Mouse (Mus musculus) layer of hippocampus, postnatal 36 days (tissue): Measurements from ENCODE around the gene Klk1. TPM values are rescaled to one million over a fixed set of nuclear protein-coding genes. Genes with fewer than 3 reads are reported as not detected.
"Not testable (repeated sequence)": the region's sequence is repeated elsewhere in the genome, so short reads cannot be mapped to it uniquely, and the experiment has no call there.

ENCODE experiments used
- DNase-seq, 2 experiments: peaks; one replicate each; pipeline ENCODE4 v3.0.0; 2022
- total RNA-seq, 2 experiments: library from RNA; stranded (reverse); gene quantifications; 2 replicates each; pipeline ENCODE4 v1.2.3; 2021

Gene Klk1
- total RNA-seq, result not detected

- no peak for DNase-seq
Observed at GRCm38 (mm10) chr7:44225076-44225475, at the start of gene Klk1. TSS of gene Klk1 (plus strand) at chr7:44225360.

GRCm38 (mm10) chr7:44179299-44180045 is 45.7 kb upstream of the Klk1 start:
- no peak for DNase-seq

- DNase-seq, result not testable (repeated sequence)
Observed at GRCm38 (mm10) chr7:44186516-44186915, 38.6 kb upstream of the Klk1 start.

- not testable (repeated sequence) for DNase-seq
Observed at GRCm38 (mm10) chr7:44187936-44188335, 37.2 kb upstream of the Klk1 start, which contains the start of gene Klk1b24. TSS of gene Klk1b24 (plus strand) at chr7:44188236.

- DNase-seq, result not testable (repeated sequence)
Observed at GRCm38 (mm10) chr7:44193466-44193865, 31.7 kb upstream of the Klk1 start.

- no peak for DNase-seq
Observed at GRCm38 (mm10) chr7:44197891-44198290, 27.3 kb upstream of the Klk1 start, which contains the start of gene Klk1b3. TSS of gene Klk1b3 (plus strand) at chr7:44198191.

- not testable (repeated sequence) for DNase-seq
Observed at GRCm38 (mm10) chr7:44207135-44207534, 18.0 kb upstream of the Klk1 start, which contains the start of gene Klk1b4. TSS of gene Klk1b4 (plus strand) at chr7:44207435.

- no peak for DNase-seq
Observed at GRCm38 (mm10) chr7:44208307-44208706, 16.9 kb upstream of the Klk1 start.

- no peak for DNase-seq
Observed at GRCm38 (mm10) chr7:44215645-44216044, 9.5 kb upstream of the Klk1 start, which contains the start of gene Klk1b5. TSS of gene Klk1b5 (plus strand) at chr7:44215945.

- DNase-seq, result not testable (repeated sequence)
Observed at GRCm38 (mm10) chr7:44221601-44222000, 3.6 kb upstream of the Klk1 start.

- not testable (repeated sequence) for DNase-seq
Observed at GRCm38 (mm10) chr7:44222335-44222734, 2.8 kb upstream of the Klk1 start.

GRCm38 (mm10) chr7:44235909-44236308 is 10.7 kb downstream of the Klk1 start, which contains the start of gene Gm36864:
TSS of gene Gm36864 (plus strand) at chr7:44236177.
- no peak for DNase-seq

GRCm38 (mm10) chr7:44239913-44240312 is 14.8 kb downstream of the Klk1 start:
- no peak for DNase-seq

GRCm38 (mm10) chr7:44240712-44241111 is 15.6 kb downstream of the Klk1 start:
- DNase-seq, result no peak

GRCm38 (mm10) chr7:44241163-44241562 is 16.0 kb downstream of the Klk1 start:
- DNase-seq, result no peak

- no peak for DNase-seq
Observed at GRCm38 (mm10) chr7:44244080-44244479, 18.9 kb downstream of the Klk1 start.

- peak; percentile 90 to 92 for DNase-seq
Observed at GRCm38 (mm10) chr7:44246055-44246983, 21.2 kb downstream of the Klk1 start, which contains the start of the genes 1700028J19Rik and 2410002F23Rik. TSS of gene 1700028J19Rik (minus strand) at chr7:44246695. TSS of gene 2410002F23Rik (plus strand) at chr7:44246722.

GRCm38 (mm10) chr7:44246984-44247470 is 21.9 kb downstream of the Klk1 start:
- DNase-seq, result peak in 1 of 2 experiments; percentile 26

- DNase-seq, result no peak
Observed at GRCm38 (mm10) chr7:44247971-44248370, 22.8 kb downstream of the Klk1 start.

GRCm38 (mm10) chr7:44249248-44249647 is 24.1 kb downstream of the Klk1 start:
- no peak for DNase-seq

- not testable (repeated sequence) for DNase-seq
Observed at GRCm38 (mm10) chr7:44250732-44251275, 25.6 kb downstream of the Klk1 start.

GRCm38 (mm10) chr7:44253023-44253616 is 28.0 kb downstream of the Klk1 start:
- DNase-seq, result no peak
